Mouse (Mus musculus) retina, postnatal 7 days (tissue): ENCODE measurements around the gene Uqcrc2.

Experiments used
- DNase-seq: peaks from one replicate; pipeline ENCODE4 v3.0.0-alpha.2; 2012; ENCODE audit warnings: low read depth, low spot score

Gene Uqcrc2

DNA sequence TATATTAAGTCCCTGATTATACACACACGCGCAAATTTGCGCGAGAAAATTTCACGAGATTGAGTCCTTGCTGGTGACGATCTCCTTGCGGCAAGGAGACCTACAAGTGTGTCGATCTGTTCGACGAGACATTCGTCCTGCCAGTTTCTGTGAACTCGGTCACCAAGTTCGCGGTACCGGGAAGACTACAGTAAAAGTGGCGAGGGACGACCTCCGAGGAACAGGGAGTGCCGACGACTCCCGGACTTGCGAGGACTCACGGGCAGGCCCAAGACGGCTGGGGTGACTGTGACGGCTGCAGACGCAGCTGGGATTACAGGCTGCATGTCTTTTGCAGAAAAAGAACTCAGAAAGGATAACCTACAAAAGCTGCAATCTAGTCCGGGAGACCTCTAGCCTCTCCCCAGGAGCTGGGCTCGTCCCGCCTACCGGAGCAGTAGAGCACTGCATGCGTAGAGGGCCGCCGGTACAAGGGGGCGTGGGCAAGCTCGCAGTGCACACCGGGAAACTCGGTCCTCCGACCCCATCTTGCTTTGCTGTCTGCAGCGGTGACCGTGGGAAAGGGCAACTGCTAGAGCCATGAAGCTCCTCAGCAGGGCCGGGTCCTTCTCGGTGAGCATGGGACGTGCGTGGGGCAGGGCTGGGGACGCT, at the start of gene Uqcrc2:
TSS of gene Uqcrc2 (plus strand) at position 466 of the 651 bp plus-strand sequence.
- peak; percentile 83 for DNase-seq

DNA sequence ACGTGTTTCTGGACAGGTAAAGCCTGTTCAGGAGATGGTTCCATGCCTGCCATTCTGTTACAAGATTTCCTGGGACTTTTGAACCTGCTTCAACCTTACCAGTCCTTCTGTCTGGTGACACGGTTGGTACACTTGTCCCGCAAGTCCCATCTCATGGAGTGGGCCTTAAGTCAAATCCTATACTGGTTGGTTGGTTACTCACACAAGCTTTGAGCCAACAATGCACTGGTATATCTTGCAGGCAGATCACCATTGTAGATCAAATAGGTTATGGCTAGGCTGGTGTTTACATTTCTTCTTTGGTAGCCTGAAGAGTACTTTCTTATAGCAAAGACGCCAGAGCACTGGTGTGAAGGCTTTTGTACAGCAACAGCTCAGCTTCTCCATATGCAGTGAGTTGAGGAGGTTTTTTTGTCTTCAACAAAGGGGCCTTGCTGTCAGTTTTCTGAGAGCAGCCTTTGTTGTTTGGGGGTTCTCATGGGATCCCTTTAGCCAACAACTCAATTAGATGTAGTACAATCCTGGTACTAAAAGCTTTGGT, 37.7 kb upstream of the Uqcrc2 start:
- no peak for DNase-seq

GRCm38 (mm10) chr7:120597744-120598243, 37.2 kb upstream of the Uqcrc2 start:
- DNase-seq: peak; percentile 2

GRCm38 (mm10) chr7:120598355-120598754, 36.6 kb upstream of the Uqcrc2 start:
- DNase-seq: no peak

DNA sequence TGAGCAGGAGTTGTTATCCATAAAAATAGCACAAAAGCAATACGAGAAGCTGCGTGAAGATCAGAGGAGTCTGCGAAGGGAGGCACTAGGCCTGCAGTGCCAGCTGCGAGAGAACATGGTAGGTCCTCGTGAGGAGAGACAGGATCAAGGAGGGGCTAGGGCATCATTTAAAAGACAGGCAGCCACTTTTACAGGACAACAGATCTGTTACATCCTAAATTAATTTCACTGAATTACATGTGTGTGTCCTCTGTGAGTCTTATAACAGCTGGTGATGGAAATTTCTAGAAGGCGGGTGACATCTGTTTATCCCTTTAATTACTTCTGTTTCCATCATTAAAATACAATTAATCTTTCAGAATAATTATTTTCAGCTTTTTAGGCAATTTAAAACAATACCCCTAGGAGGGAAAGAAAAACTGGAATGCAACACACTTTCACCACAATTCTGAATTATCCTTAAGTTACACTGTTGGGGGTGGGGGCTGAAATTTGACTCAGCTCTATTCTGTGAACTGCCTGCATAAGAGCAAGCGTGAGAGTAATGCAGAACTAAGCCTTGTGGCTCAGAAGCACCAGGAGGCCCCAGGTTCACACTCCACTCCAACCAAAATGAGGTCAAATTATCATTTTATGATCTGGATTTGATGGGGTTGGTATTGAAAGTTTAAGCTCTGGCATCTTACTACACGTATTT, 14.8 kb upstream of the Uqcrc2 start:
- DNase-seq: no peak

DNA sequence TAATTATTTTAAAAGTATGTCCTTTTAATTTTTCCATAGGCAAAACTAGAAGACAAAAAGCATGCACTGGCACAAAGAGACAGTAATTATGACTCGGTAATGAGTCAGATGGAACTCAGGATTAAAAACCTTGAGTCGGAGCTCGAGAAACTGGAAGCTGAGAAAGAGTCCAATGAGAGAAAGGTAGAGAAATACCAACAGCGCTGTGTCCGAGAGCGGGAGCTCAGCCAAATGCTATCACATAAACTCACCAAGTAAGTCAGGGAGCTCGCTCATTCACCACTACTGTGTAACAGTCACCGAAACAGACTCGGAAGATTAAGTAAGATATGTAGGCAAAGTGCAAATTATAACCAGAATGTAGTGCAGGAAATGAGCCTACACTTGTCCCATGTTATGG, 14.1 kb upstream of the Uqcrc2 start:
- no peak for DNase-seq

DNA sequence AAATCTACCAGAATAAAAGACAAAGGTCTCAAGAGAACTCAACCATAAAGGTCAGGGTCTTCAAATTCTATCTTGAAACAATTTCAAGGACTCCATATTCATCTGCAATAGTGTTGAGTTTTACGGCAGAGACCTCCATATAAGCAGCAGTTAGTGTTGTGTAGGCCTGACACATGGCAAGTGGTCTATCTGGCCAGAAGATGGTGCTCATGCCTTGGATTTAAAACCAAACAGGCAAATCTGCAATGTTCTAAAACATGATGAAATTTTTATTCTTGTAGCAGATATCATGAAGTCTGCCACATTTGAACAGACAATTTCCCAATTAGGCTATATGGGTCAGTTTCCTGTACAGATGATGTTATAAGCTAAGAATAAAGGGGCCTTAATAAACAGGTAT, 2.5 kb upstream of the Uqcrc2 start:
- DNase-seq: no peak

DNA sequence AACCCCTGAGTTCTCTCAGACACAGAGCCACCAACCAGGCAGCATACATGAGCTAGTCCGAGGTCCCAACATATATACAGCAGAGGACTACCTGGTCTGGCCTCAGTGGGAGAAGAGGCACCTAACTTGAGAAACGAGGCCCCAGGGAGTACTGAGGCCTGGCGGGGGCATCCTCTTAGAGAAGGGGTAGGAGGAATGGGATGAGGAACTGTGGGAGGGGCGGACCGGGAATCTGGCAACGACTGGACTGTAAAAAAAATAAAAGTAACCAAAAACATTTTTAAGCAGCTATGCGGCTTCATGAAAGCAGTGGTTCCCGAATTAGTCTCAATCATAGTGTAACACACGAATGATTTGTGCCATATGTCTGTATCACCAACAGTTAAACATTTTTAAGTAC, 675 bp upstream of the Uqcrc2 start:
- no peak for DNase-seq

DNA sequence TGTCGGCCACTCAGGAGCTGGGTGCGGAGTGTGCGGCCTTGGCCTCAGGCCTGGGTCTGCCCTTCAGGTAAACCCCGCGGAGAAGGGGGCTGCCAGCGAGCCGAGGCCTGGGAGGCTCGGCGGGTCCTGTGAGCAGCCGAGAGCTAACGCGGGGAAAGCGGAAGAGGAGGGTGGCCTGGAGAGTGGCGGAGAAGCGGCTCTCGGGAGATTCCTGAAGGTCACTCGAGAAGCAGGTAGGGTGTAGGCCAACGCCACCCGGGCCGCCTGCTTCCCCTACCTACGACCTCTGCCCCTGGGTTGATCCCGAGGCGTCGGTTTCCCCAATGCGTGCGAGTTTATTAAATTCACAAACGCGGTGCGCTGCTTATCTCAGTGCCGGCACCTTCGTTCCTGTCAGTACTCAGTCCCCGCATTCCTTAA, 396 bp downstream of the Uqcrc2 start:
- no peak for DNase-seq

GRCm38 (mm10) chr7:120635821-120636220, 845 bp downstream of the Uqcrc2 start:
- DNase-seq: no peak

GRCm38 (mm10) chr7:120643217-120643616, 8.2 kb downstream of the Uqcrc2 start:
- DNase-seq: no peak

DNA sequence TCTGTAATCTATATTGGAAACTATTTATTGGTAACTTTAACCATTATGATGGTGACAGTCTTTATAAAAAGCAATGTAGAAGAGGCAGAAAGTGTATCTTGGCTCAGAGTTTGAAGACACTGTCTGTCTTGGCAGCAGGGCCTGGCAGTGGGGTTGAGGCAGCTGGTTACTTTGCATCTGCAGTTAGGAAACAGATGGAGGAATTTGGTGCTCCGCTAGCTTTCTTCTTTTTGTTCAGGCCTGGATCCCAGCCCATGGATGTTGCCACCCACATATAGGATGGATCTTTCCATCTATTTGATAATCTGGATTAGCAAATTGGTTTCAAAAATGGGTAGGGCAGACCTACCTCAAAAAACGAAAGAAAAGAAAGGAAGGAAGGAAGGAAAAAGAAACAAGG, 12.9 kb downstream of the Uqcrc2 start:
- no peak for DNase-seq

DNA sequence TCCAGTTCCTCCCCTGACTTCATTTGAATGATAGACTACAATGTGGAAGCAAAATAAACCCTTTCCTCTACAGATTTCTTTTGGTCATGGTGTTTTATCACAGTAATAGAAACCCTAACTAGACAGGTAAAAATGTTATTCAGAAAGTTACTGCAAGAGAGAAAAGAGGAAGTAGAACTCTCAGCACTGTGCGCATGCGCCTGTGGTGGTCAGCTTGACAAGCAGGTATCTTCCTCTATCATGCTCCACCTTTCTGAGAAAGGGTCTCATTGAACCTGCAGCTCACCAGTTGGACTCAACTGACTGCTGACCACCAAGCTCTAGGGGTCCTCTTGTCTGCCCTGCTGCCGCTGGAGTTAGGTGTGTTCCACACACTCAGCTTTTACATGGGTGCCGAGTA, 27.1 kb downstream of the Uqcrc2 start:
- no peak for DNase-seq

DNA sequence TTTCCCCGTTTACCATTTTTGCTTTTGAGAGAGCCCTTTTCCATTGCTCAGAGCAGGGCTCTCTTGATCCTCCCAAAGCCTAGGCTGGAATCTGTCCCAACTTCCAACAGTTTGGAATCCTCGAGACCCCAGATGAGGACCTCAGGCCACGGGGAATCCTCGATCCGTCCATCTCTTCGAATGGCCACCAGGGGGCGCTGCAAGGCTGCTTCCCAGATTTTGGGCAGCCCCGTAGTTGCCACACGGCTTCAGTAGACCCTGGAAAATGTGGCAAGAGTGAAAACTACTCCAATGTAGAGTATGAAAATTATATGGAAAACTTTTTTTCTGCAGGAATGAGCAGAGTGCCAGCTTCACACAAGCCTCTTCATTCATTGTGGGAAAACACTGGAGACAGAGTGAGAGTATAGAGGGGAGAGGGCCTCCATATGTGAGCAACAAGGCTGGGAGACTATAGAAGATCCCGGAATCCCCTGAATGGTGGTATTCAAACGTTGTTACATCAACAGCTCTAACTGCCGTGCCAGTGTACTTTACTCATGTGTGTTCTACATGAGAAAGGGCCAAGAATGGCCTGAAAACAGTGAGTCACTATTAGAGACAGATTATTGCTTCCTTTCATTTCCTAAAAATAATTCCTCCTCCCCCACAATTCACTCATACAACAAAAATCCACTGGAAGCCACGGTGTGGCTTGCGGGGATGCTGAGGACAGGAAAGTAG, 35.3 kb downstream of the Uqcrc2 start, which contains the start of gene Pdzd9:
TSS of gene Pdzd9 (minus strand) at position 191 of the 723 bp plus-strand sequence.
- DNase-seq: peak; percentile 57

GRCm38 (mm10) chr7:120671271-120671670, 36.3 kb downstream of the Uqcrc2 start:
- DNase-seq: no peak

DNA sequence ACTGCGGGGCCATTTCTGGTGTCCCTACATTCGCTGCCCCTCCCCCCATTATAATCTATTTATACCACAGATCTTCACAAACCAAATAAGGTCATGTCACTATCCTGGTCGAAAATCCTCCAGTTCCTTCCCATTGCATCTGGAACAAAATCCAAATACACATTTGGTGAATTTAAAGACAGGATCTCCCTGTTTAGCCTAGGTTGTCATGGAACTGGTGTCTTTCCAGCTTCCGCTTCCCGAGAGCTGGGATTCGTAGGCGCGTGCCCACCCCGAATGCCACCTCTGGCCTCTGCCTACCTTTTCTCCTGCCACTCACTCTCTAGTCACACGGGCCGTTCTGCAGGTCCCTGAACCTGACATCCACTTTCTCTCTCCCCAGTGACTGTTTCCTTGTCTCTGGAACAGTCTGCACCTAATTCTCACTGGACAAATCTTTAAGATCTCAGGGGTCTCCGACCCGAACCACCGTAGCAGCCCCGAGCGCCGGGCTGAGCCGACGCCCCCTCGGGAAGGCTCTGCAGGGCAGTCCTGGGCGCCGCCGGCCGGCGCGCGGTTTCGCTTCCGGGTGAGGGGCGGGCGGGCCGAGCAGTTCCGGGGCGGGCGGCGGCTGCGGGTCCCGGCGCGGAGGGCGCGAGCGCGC, 42.1 kb downstream of the Uqcrc2 start, which contains the start of gene Mosmo:
TSS of gene Mosmo (plus strand) at position 618 of the 643 bp plus-strand sequence.
- peak; percentile 61 for DNase-seq

DNA sequence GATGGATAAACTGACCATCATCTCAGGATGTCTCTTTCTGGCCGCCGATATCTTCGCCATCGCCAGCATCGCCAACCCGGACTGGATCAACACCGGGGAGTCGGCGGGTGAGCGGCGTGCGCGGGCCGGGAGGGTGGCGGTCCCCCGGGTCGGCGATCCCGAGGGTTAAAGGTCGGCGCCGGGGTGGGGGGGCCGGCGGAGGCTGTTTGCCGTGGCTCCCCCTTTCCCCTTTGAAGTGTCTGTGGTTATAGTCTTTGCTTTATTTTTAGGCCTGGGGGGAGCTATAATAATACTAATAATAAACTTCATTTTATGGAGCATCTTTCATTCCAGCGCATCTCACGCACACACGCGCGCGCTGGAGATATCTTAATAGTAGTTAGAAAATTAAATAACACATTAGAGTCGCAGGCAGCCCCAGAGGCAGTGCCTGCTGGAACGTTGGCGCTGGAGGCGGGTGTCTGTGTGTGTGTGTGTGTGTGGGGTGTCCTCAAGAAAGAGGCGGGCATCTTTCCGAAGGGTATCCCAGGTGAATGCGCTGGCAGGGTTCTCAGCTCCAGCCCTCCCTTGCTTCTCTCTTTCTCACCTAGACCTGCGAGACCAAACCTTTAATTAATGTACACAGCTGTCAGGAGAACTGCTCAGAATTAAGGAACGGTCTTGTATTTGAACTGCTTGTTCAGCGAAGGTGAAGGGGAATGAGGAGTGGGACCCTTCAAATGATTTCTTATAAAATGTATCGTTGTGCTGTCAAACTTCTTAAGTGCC, 43.0 kb downstream of the Uqcrc2 start:
- no peak for DNase-seq

DNA sequence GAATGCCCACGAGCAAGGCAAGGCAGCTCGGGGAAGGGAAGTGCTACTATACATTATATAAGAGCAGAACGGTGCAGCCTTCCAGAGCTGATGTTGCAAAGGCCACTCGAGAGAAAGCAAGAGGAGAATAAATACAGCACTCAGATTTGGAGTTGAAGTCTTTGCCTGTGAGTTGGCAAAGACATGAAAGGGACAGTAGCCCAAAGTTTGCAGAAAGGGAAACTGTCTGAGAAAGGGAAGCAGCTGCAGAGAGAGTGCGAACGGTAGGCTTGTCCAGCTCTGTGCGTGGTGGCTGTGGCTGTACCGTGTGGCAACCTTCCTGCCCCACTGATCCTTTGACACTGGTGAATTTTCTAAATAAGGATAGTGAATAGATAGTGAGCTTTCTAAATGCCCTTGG, 44.0 kb downstream of the Uqcrc2 start:
- DNase-seq: no peak

- no peak for DNase-seq
These were observed 47.0 kb downstream of the Uqcrc2 start for GRCm38 (mm10) chr7:120682002-120682401.

DNA sequence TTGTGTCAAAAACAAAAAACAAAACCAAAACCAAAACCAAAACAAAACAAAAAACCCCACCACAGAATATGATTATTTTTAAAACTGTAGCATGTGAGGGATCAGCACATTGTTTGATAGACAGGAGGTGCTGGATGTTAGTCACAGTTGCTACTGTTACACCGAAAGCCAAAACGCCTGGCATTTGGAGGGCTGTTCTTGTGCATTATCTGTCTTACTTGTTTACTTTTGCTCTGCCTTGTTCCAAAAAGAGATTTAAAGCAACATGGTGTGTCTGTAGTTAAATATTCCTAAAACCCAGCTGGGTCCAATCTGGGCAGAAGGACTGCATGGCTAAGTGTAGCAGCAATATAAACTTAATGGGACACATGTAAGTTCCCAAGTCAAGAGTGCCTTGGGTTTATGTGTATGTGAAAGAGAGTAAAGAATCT, 49.8 kb downstream of the Uqcrc2 start:
- no peak for DNase-seq

- no peak for DNase-seq
These were observed 50.3 kb downstream of the Uqcrc2 start for GRCm38 (mm10) chr7:120685227-120685626.
